Mouse (Mus musculus): Measurements from ENCODE around the gene Chka. TPM values are rescaled to one million over a fixed set of nuclear protein-coding genes. Genes with fewer than 3 reads are reported as not detected.

Gene Chka
- total RNA-seq, 2 experiments from 2014 or later: 106 to 122 TPM

- no peak for DNase-seq
These were observed 68.4 kb downstream of the Chka start for GRCm38 (mm10) chr19:3919928-3920327.

- no peak for DNase-seq
These were observed 71.2 kb downstream of the Chka start for GRCm38 (mm10) chr19:3922661-3923371.

GRCm38 (mm10) chr19:3923586-3923985 is 72.0 kb downstream of the Chka start:
- no peak for DNase-seq

- DNase-seq: no peak
These were observed 72.6 kb downstream of the Chka start for GRCm38 (mm10) chr19:3924190-3924589.

- no peak for DNase-seq
These were observed 73.3 kb downstream of the Chka start for GRCm38 (mm10) chr19:3924868-3925267.

- no peak for DNase-seq
These were observed 74.3 kb downstream of the Chka start for GRCm38 (mm10) chr19:3925859-3926258.

- no peak for DNase-seq
These were observed 74.7 kb downstream of the Chka start for GRCm38 (mm10) chr19:3926279-3926678.

GRCm38 (mm10) chr19:3926685-3927084 is 75.1 kb downstream of the Chka start:
- DNase-seq: no peak

- no peak for DNase-seq
These were observed 76.4 kb downstream of the Chka start for GRCm38 (mm10) chr19:3927989-3928388.

GRCm38 (mm10) chr19:3928779-3929178 is 77.2 kb downstream of the Chka start:
- no peak for DNase-seq

- DNase-seq: peak; percentile 56 to 64
These were observed 77.8 kb downstream of the Chka start, which contains the start of gene Aldh3b1 for GRCm38 (mm10) chr19:3929211-3929941. Gene Aldh3b1 (minus strand): TSS chr19:3929808.

- DNase-seq: no peak
These were observed 78.9 kb downstream of the Chka start for GRCm38 (mm10) chr19:3930262-3931057.

- no peak for DNase-seq
These were observed 80.1 kb downstream of the Chka start for GRCm38 (mm10) chr19:3931716-3932115.

GRCm38 (mm10) chr19:3935032-3935895 is 83.7 kb downstream of the Chka start, which contains the start of gene Unc93b1:
Gene Unc93b1 (plus strand): TSS chr19:3935186.
- no peak for DNase-seq

- DNase-seq: peak in 1 of 2 experiments; percentile 37
These were observed 84.6 kb downstream of the Chka start for GRCm38 (mm10) chr19:3935896-3936850.

- no peak for DNase-seq
These were observed 90.7 kb downstream of the Chka start for GRCm38 (mm10) chr19:3942315-3942714.

- DNase-seq: no peak
These were observed 91.6 kb downstream of the Chka start for GRCm38 (mm10) chr19:3942986-3943735.

Measured in layer of hippocampus, postnatal 36 days (tissue).